ENCODE assay signal across 28 mouse cellular contexts in genomic region chr2:49372586-49372985, GRCm38 (mm10).
DNase-seq lines count a peak whose midpoint lies in the region; ATAC-seq and TF ChIP-seq lines count a peak whose summit lies in the region.
"Had no signal": no experiment of that assay in that cellular context is flagged by ENCODE, and none has a peak within 500 bp of the region (broad histone marks: within the 10 kb centered on the region; RNA-seq: fewer than 3 reads in every experiment).

No protein-coding gene starts in this region.

- H3K9ac ChIP-seq in heart, embryonic 15.5 days, result no peak overlapping the region
- no peak overlapping the region for H3K9ac ChIP-seq in lung, embryonic 14.5 days
- H3K9ac ChIP-seq: embryonic facial prominence, embryonic 13.5 days; forebrain, embryonic 12.5 days; forebrain, embryonic 15.5 days; hindbrain, embryonic 14.5 days had no signal

- no peaks in the 10 kb centered on the region for H3K9me3 ChIP-seq in heart, embryonic 15.5 days (replicated peaks)
- H3K9me3 ChIP-seq in lung, embryonic 14.5 days (ENCODE audit: low read depth, low read length), result no peaks in the 10 kb centered on the region
- H3K9me3 ChIP-seq: embryonic facial prominence, embryonic 10.5 days; embryonic facial prominence, embryonic 13.5 days; forebrain, embryonic 12.5 days; forebrain, embryonic 15.5 days; heart, embryonic 10.5 days had no signal

- peak overlapping the region; percentile 33 for H3K27ac ChIP-seq in heart, embryonic 15.5 days
- no peak overlapping the region; the same call in 1 of the 2 replicates for H3K27ac ChIP-seq in lung, embryonic 14.5 days (ENCODE audit: low read depth)
- H3K27ac ChIP-seq: embryonic facial prominence, embryonic 10.5 days; embryonic facial prominence, embryonic 13.5 days; forebrain, embryonic 12.5 days; forebrain, embryonic 15.5 days; heart, embryonic 10.5 days; hindbrain, embryonic 14.5 days; hindbrain, postnatal 0 days had no signal

- ATAC-seq in heart, embryonic 15.5 days (replicated peaks; ENCODE audit: insufficient number of reproducible peaks, insufficient read depth, low FRiP score, low read depth), result peak; percentile 62
- peak; percentile 74; the same call in 1 of the 2 replicates for ATAC-seq in lung, embryonic 14.5 days (ENCODE audit: insufficient read depth)
- ATAC-seq in megakaryocyte-erythroid progenitor cell, adult 5-6 weeks (replicated peaks; ENCODE audit: low FRiP score, low TSS enrichment, poor library complexity, severe bottlenecking), result 0 out of 2 replicates have a peak, but pooled peaks have one; percentile 22
- ATAC-seq: activated CD4-positive, CD25-positive, alpha-beta regulatory T cell, adult 4 months; CD4-positive, CD25-positive, alpha-beta regulatory T cell, adult 4 months; forebrain, embryonic 15.5 days; hindbrain, postnatal 0 days; inflammation-experienced regulatory T-cells, adult 6 months; intestine, embryonic 16.5 days had no signal

- no peaks in the 10 kb centered on the region for H3K27me3 ChIP-seq in heart, embryonic 15.5 days
- no peaks in the 10 kb centered on the region for H3K27me3 ChIP-seq in lung, embryonic 14.5 days (ENCODE audit: insufficient read depth, low read length)
- H3K27me3 ChIP-seq: embryonic facial prominence, embryonic 13.5 days; forebrain, embryonic 12.5 days; forebrain, embryonic 15.5 days had no signal

- H3K4me1 ChIP-seq in heart, embryonic 15.5 days (replicated peaks), result peaks cover 10% of the 10 kb centered on the region
- 0 out of 2 replicates have a peak, but pooled peaks cover 3% of the 10 kb centered on the region for H3K4me1 ChIP-seq in lung, embryonic 14.5 days (ENCODE audit: insufficient read depth)
- H3K4me1 ChIP-seq: embryonic facial prominence, embryonic 13.5 days; forebrain, embryonic 12.5 days; forebrain, embryonic 15.5 days had no signal

- TF ChIP-seq CTCF in lung, embryonic 14.5 days (IDR thresholded peaks at IDR 0.05; ENCODE audit: low read depth), result no peak

- intact Hi-C loops in heart, postnatal 36 days (cut with DNase I), result loop anchor here (2.0 kb wide), 1 partner anchor 42 kb away; no protein-coding TSS in a partner anchor

- H3K4me3 ChIP-seq in heart, embryonic 15.5 days, result no peak overlapping the region
- no peak overlapping the region for H3K4me3 ChIP-seq in lung, embryonic 14.5 days (ENCODE audit: low read depth, low read length)
- H3K4me3 ChIP-seq: embryonic facial prominence, embryonic 10.5 days; embryonic facial prominence, embryonic 13.5 days; erythroblast, embryonic 14.5 days; forebrain, embryonic 12.5 days; forebrain, embryonic 15.5 days; heart, embryonic 10.5 days had no signal

- no peaks in the 10 kb centered on the region for H3K36me3 ChIP-seq in heart, embryonic 15.5 days
- no peaks in the 10 kb centered on the region for H3K36me3 ChIP-seq in lung, embryonic 14.5 days (ENCODE audit: insufficient read depth)
- H3K36me3 ChIP-seq: embryonic facial prominence, embryonic 10.5 days; embryonic facial prominence, embryonic 13.5 days; forebrain, embryonic 12.5 days; forebrain, embryonic 15.5 days; heart, embryonic 10.5 days had no signal

- 21% methylated on average over 3 of the region's 3 CpGs for WGBS in heart, embryonic 15.5 days
- 25% methylated on average over 3 of the region's 3 CpGs for whole genome bisulfite sequencing in lung, embryonic 14.5 days

- no peak overlapping the region for H3K4me2 ChIP-seq in heart, embryonic 15.5 days
- no peak overlapping the region for H3K4me2 ChIP-seq in lung, embryonic 14.5 days
- H3K4me2 ChIP-seq: embryonic facial prominence, embryonic 13.5 days; forebrain, embryonic 12.5 days; forebrain, embryonic 15.5 days; hindbrain, embryonic 14.5 days had no signal

- no peak for DNase-seq in heart, postnatal 36 days
- DNase-seq in lung, embryonic 14.5 days, result peak; percentile 72
- no peak for DNase-seq in lung, postnatal 14 days
- DNase-seq in MN1 (ENCODE audit: low spot score), result peak; percentile 22
- DNase-seq: adrenal gland, adult 8-10 months; adrenal gland, postnatal 25 days; cerebellum, adult 11-12 months; cerebellum, adult 8-10 months; cerebellum, postnatal 10 days; cerebellum, postnatal 36 days; embryo, embryonic 11 days; gastrocnemius, postnatal 25 days; heart, adult 18-20 months; heart, postnatal 14 days had no signal

Comparison
In these comparisons a context has a peak if more than half of its experiments do, and no peak if none do; other contexts are left out.
1. DNase-seq: peak in lung, embryonic 14.5 days (single experiment) and MN1 (single experiment); none in heart, postnatal 36 days (0 of 2) and lung, postnatal 14 days (single experiment).
2. ATAC-seq: peak in every context shown above with its lines; median percentile 74 in lung, embryonic 14.5 days; 62 in heart, embryonic 15.5 days; 22 in megakaryocyte-erythroid progenitor cell, adult 5-6 weeks.